Mouse (Mus musculus) kidney, embryonic 16.5 days (tissue): ENCODE data around the gene Slc38a2. TPM values are rescaled to one million over a fixed set of nuclear protein-coding genes. Genes with fewer than 3 reads are reported as not detected.

ENCODE experiments used
- ATAC-seq: fragments of 200-750 bp; cut with Nextera tagmentation; 2 replicates; pipeline ENCODE4 v1.8.0; 2017; ENCODE audit warnings: moderate TSS enrichment; ENCODE audit not compliant: low FRiP score, low TSS enrichment
- H3K27ac ChIP-seq: fragments of 300-500 bp; sonication (generic); 2 replicates; pipeline ENCODE4 v1.5.1; 2014; ENCODE audit warnings: low read length
- H3K27me3 ChIP-seq: fragments of 300-500 bp; sonication (generic); 2 replicates; pipeline ENCODE4 v1.6.1; 2014; ENCODE audit warnings: low read length, control low read depth, mixed read lengths; ENCODE audit not compliant: insufficient read depth
- H3K36me3 ChIP-seq: fragments of 300-500 bp; sonication (generic); 2 replicates; pipeline ENCODE4 v1.6.1; 2014; ENCODE audit warnings: low read length, control low read depth, mixed read lengths; ENCODE audit not compliant: insufficient read depth
- H3K4me1 ChIP-seq: fragments of 300-500 bp; sonication (generic); 2 replicates; pipeline ENCODE4 v1.6.1; 2014; ENCODE audit warnings: low read length, control low read depth, mixed read lengths; ENCODE audit not compliant: insufficient read depth
- H3K4me2 ChIP-seq: fragments of 300-500 bp; sonication (generic); replicated peaks from 2 replicates; pipeline ENCODE4 v1.6.1; 2014; ENCODE audit warnings: low read depth, low read length
- H3K4me3 ChIP-seq: fragments of 300-500 bp; sonication (generic); 2 replicates; pipeline ENCODE4 v1.5.1; 2014; ENCODE audit warnings: mild to moderate bottlenecking, low read length
- H3K9ac ChIP-seq: fragments of 300-500 bp; sonication (generic); replicated peaks from 2 replicates; pipeline ENCODE4 v1.6.1; 2014; ENCODE audit warnings: low read length
- H3K9me3 ChIP-seq: fragments of 300-500 bp; sonication (generic); 2 replicates; pipeline ENCODE4 v1.6.1; 2016; ENCODE audit warnings: low read length, control low read depth
- WGBS: fragments of 180-500 bp; shearing (Covaris S2); extraction: QIAGEN DNeasy Blood & Tissue Kit; methylation state at CpG from one replicate; pipeline ENCODE4 v1.1.7; 2014; 5-methylcytosine and 5-hydroxymethylcytosine counted together
- polyA plus RNA-seq: library from polyadenylated mRNA; unstranded; fragments of >200 nt; fragmentation: Nextera tagmentation; extraction: Ambion mirVana; gene quantifications from 2 replicates; pipeline ENCODE4 v1.2.1, GENCODE M21; 2015

Slc38a2 gene
- polyA plus RNA-seq, 1 experiment from 2014 or later, result 140 TPM

GRCm38 (mm10) chr15:96722228-96722627 is 22.7 kb upstream of the Slc38a2 start:
- H3K4me3 ChIP-seq, result no peak overlapping the region
- H3K27me3 ChIP-seq, result no peaks in the 10 kb centered on the region
- no peak overlapping the region for H3K4me2 ChIP-seq
- no peak for ATAC-seq
- 74% methylated on average over 7 of the region's 7 CpGs for WGBS
- no peaks in the 10 kb centered on the region for H3K36me3 ChIP-seq
- H3K9ac ChIP-seq, result no peak overlapping the region
- H3K9me3 ChIP-seq, result no peaks in the 10 kb centered on the region; the same call in 1 of the 2 replicates
- no peak overlapping the region for H3K27ac ChIP-seq
- H3K4me1 ChIP-seq, result no peaks in the 10 kb centered on the region

GRCm38 (mm10) chr15:96720146-96720545 is 20.6 kb upstream of the Slc38a2 start:
- H3K27ac ChIP-seq, result no peak overlapping the region
- H3K4me1 ChIP-seq, result no peaks in the 10 kb centered on the region
- WGBS, result 82% methylated on average over 6 of the region's 6 CpGs
- no peaks in the 10 kb centered on the region for H3K36me3 ChIP-seq
- H3K4me3 ChIP-seq, result no peak overlapping the region
- no peak overlapping the region for H3K4me2 ChIP-seq
- ATAC-seq, result no peak
- no peaks in the 10 kb centered on the region; the same call in 1 of the 2 replicates for H3K9me3 ChIP-seq
- no peaks in the 10 kb centered on the region for H3K27me3 ChIP-seq
- no peak overlapping the region for H3K9ac ChIP-seq

DNA sequence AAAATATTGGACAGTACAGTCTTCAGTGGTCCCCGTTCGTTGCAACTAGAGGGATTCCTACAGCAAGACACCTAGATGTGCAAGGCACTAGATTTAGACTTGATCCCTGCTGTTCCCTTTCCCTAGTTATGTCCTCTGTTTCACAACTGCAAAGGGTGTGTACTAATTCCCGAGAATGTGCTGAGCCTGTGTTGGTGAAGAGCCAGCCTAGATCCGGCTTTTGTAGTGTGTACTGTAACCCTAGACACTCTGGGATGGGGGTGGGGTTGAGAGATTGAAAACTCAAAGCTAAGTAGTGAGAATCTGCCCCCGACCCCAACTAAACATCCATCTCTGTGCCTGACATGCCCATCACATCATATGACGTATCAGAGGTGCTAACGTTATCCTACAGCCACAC is 18.9 kb upstream of the Slc38a2 start:
- H3K9ac ChIP-seq, result no peak overlapping the region
- no peaks in the 10 kb centered on the region for H3K4me1 ChIP-seq
- ATAC-seq, result no peak
- WGBS, result 58% methylated on average over 7 of the region's 7 CpGs
- no peak overlapping the region for H3K27ac ChIP-seq
- H3K4me2 ChIP-seq, result no peak overlapping the region
- H3K4me3 ChIP-seq, result no peak overlapping the region
- no peaks in the 10 kb centered on the region; the same call in 1 of the 2 replicates for H3K9me3 ChIP-seq
- no peaks in the 10 kb centered on the region for H3K27me3 ChIP-seq
- H3K36me3 ChIP-seq, result no peaks in the 10 kb centered on the region

DNA sequence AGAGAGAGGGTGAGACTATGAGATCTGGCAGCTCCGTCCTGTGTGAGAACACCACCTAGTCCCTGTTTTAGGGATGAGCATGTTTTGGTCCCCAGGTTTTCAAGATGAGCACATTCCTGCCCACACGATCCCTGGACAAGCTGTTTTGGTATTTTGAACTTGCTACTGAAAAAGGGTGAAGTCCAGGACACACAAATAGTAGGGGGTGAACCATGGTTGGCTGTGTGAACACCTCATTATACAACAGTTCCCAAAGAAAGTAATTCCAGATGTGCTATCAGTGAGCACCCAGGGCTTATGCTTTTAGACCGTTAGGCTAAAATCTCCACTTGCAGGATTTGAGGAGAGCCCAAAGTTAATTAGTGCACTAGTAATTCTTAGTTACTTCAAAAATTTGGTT is 17.7 kb upstream of the Slc38a2 start:
- no peaks in the 10 kb centered on the region for H3K27me3 ChIP-seq
- H3K4me2 ChIP-seq, result no peak overlapping the region
- WGBS, result 80% methylated on average over 3 of the region's 3 CpGs
- no peaks in the 10 kb centered on the region for H3K4me1 ChIP-seq
- no peaks in the 10 kb centered on the region for H3K36me3 ChIP-seq
- H3K27ac ChIP-seq, result no peak overlapping the region
- no peak overlapping the region for H3K4me3 ChIP-seq
- no peaks in the 10 kb centered on the region; the same call in 1 of the 2 replicates for H3K9me3 ChIP-seq
- no peak overlapping the region for H3K9ac ChIP-seq
- no peak for ATAC-seq

DNA sequence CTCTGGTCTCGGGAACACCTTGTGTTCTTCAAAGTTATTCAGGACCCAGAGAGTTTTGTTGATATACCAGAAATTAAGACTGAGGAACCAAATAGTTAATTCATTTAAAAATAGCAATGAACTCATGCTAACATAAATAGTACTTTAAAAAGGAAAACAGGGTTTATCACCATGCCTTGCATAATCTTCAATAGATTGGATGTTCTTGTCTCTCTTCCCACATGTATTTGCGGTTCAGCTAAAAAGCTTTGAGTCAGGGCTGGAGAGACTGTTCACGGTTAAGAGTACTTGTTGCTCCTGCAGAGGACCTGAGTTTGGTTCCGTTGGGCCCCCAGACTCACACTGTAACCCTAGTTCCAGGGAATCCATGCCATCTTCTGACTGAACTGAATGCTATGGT is 16.8 kb upstream of the Slc38a2 start:
- H3K4me3 ChIP-seq, result no peak overlapping the region
- WGBS, result 87% methylated on average over 4 of the region's 4 CpGs
- no peak overlapping the region for H3K9ac ChIP-seq
- no peak overlapping the region for H3K27ac ChIP-seq
- no peaks in the 10 kb centered on the region for H3K36me3 ChIP-seq
- no peak overlapping the region for H3K4me2 ChIP-seq
- H3K9me3 ChIP-seq, result no peaks in the 10 kb centered on the region; the same call in 1 of the 2 replicates
- no peak for ATAC-seq
- H3K4me1 ChIP-seq, result no peaks in the 10 kb centered on the region
- H3K27me3 ChIP-seq, result no peaks in the 10 kb centered on the region

DNA sequence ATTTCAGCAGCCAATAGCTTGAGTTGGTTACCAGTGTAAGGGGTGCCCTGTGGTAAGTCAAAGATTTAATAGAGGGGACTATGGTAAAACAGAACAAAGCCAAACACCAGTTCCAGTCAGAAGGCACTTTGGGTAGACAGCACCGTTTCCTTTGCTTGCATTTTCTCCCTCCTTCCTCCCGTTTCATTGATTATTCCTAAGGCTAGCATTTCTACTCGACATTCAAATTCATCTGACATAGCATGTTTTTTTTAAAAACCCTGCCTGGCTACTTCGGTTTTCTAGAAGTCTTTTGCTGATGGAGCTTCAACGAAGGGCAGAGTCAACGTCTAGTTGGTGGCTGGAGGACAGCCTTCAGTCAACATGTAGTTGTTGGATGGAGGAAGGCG is 16.2 kb upstream of the Slc38a2 start:
- H3K36me3 ChIP-seq, result no peaks in the 10 kb centered on the region
- H3K4me1 ChIP-seq, result peaks cover 5% of the 10 kb centered on the region
- no peak overlapping the region for H3K27ac ChIP-seq
- H3K9me3 ChIP-seq, result no peaks in the 10 kb centered on the region
- H3K4me2 ChIP-seq, result no peak overlapping the region
- WGBS, result 94% methylated on average over 7 of the region's 7 CpGs
- no peaks in the 10 kb centered on the region for H3K27me3 ChIP-seq
- no peak overlapping the region for H3K9ac ChIP-seq
- H3K4me3 ChIP-seq, result no peak overlapping the region
- ATAC-seq, result no peak

DNA sequence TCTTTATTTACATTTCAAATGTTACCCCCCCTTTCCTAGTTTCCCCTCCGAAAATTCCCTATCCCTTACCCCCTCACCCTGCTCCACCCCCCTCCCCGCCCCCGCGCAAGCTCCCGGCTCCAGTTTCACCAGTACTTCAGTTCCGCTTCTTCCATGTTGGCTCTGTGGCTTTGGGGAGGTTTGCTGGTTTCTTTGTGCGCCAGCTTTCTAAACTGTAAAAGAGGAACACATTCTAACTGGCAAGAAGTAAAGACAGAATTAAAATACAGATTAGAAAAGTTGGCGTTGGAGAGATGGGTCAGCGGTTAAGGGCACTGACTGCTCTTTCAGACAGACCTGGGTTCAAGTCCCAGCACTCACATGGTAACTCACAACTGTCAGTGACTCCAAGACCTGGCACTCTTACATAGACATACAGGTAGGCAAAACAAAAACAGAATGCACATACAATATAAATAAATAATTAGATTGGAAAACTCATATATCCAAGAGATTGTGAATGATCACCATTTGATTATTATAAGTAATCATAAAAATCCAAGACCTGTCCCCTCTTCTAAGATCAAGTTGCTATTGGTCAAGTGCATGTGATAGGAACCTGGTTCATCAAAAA is 15.7 kb upstream of the Slc38a2 start:
- ATAC-seq, result no peak
- no peak overlapping the region for H3K9ac ChIP-seq
- H3K4me2 ChIP-seq, result no peak overlapping the region
- 89% methylated on average over 9 of the region's 9 CpGs for WGBS
- no peak overlapping the region for H3K4me3 ChIP-seq
- H3K9me3 ChIP-seq, result no peaks in the 10 kb centered on the region
- no peaks in the 10 kb centered on the region for H3K36me3 ChIP-seq
- no peak overlapping the region for H3K27ac ChIP-seq
- peaks cover 10% of the 10 kb centered on the region for H3K4me1 ChIP-seq
- H3K27me3 ChIP-seq, result no peaks in the 10 kb centered on the region

GRCm38 (mm10) chr15:96714676-96715016 is 15.1 kb upstream of the Slc38a2 start:
- Histone ChIP-seq H3K4me1 (peaks cover 10% of the 10 kb centered on the region), H3K27ac (no peak overlapping the region), H3K36me3 (no peaks in the 10 kb centered on the region), H3K4me2 (no peak overlapping the region), H3K4me3 (no peak overlapping the region), H3K9ac (no peak overlapping the region), H3K27me3 (no peaks in the 10 kb centered on the region), H3K9me3 (no peaks in the 10 kb centered on the region)
- WGBS, result 94% methylated on average over 3 of the region's 3 CpGs
- ATAC-seq, result no peak

- Histone ChIP-seq H3K4me3 (no peak overlapping the region), H3K36me3 (no peaks in the 10 kb centered on the region), H3K4me2 (no peak overlapping the region), H3K9me3 (no peaks in the 10 kb centered on the region), H3K9ac (no peak overlapping the region), H3K4me1 (peaks cover 13% of the 10 kb centered on the region), H3K27me3 (no peaks in the 10 kb centered on the region), H3K27ac (no peak overlapping the region)
- 95% methylated on average over 5 of the region's 7 CpGs for WGBS
- no peak for ATAC-seq
These were observed 14.5 kb upstream of the Slc38a2 start for GRCm38 (mm10) chr15:96713758-96714675.

DNA sequence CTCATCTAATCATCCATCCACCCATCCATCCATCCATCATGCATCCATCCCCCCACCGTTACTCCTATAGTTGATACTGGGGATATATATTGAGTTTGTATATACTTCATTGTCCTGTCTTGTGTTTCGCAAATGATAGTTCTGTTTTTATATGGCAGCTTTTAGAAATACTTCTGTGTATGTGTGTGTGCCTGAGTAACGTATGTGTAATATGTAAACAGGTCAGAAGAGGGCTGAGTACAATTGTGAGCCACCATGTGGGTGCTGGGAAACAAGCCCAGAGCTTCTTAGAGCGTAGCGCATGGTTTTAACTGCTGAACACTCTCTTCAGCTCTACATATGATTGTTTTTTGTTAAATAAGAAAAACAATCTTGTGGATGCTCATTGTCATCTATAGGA is 12.8 kb upstream of the Slc38a2 start:
- Histone ChIP-seq H3K9me3 (no peaks in the 10 kb centered on the region), H3K9ac (no peak overlapping the region), H3K36me3 (no peaks in the 10 kb centered on the region), H3K27me3 (no peaks in the 10 kb centered on the region), H3K4me3 (no peak overlapping the region), H3K4me2 (no peak overlapping the region), H3K27ac (no peak overlapping the region), H3K4me1 (peaks cover 17% of the 10 kb centered on the region)
- WGBS, result 96% methylated on average over 5 of the region's 5 CpGs
- ATAC-seq, result no peak
